Mouse (Mus musculus) kidney, embryonic 14.5 days (tissue): ENCODE results near the gene Piezo1. TPM values are rescaled to one million over a fixed set of nuclear protein-coding genes. Genes with fewer than 3 reads are reported as not detected.
A peak's percentile ranks its signal among the peaks of the same experiment; 100 is the strongest.

Experiments
- ATAC-seq: fragments of 200-750 bp; cut with Nextera tagmentation; 2 replicates; pipeline ENCODE4 v1.8.0; 2017; ENCODE audit warnings: moderate number of reproducible peaks, mild to moderate bottlenecking, moderate TSS enrichment, moderate library complexity; ENCODE audit not compliant: low FRiP score, low TSS enrichment
- H3K27ac ChIP-seq: fragments of 300-500 bp; sonication (generic); 2 replicates; pipeline ENCODE4 v1.5.1; 2014; ENCODE audit warnings: low read depth, mild to moderate bottlenecking, low read length, moderate library complexity, mixed read lengths
- H3K27me3 ChIP-seq: fragments of 300-500 bp; sonication (generic); 2 replicates; pipeline ENCODE4 v1.6.1; 2014; ENCODE audit warnings: mild to moderate bottlenecking, low read length; ENCODE audit not compliant: control insufficient read depth, insufficient read depth
- H3K36me3 ChIP-seq: fragments of 300-500 bp; sonication (generic); 2 replicates; pipeline ENCODE4 v1.6.1; 2014; ENCODE audit warnings: low read length, mixed read lengths; ENCODE audit not compliant: control insufficient read depth, insufficient read depth
- H3K4me1 ChIP-seq: fragments of 300-500 bp; sonication (generic); 2 replicates; pipeline ENCODE4 v1.6.1; 2014; ENCODE audit warnings: low read length, mixed read lengths; ENCODE audit not compliant: control insufficient read depth, insufficient read depth
- H3K4me2 ChIP-seq: fragments of 300-500 bp; sonication (generic); replicated peaks from 2 replicates; pipeline ENCODE4 v1.6.1; 2014; ENCODE audit warnings: low read depth, mild to moderate bottlenecking, low read length
- H3K4me3 ChIP-seq: fragments of 300-500 bp; sonication (generic); 2 replicates; pipeline ENCODE4 v1.5.1; 2014; ENCODE audit warnings: mild to moderate bottlenecking, low read length
- H3K9ac ChIP-seq: fragments of 300-500 bp; sonication (generic); 2 replicates; pipeline ENCODE4 v1.6.1; 2014; ENCODE audit warnings: low read depth, mild to moderate bottlenecking, low read length, moderate library complexity
- H3K9me3 ChIP-seq: fragments of 300-500 bp; sonication (generic); 2 replicates; pipeline ENCODE4 v1.6.1; 2016; ENCODE audit warnings: low read length; ENCODE audit not compliant: control insufficient read depth
- WGBS: fragments of 180-500 bp; shearing (Covaris S2); extraction: QIAGEN DNeasy Blood & Tissue Kit; methylation state at CpG from one replicate; pipeline ENCODE4 v1.1.7; 2014; 5-methylcytosine and 5-hydroxymethylcytosine counted together
- polyA plus RNA-seq: library from polyadenylated mRNA; unstranded; fragments of >200 nt; fragmentation: Nextera tagmentation; extraction: Ambion mirVana; gene quantifications from 2 replicates; pipeline ENCODE4 v1.2.1, GENCODE M21; 2014

Gene Piezo1
- polyA plus RNA-seq, 1 experiment from 2014 or later: 17.9 TPM

DNA sequence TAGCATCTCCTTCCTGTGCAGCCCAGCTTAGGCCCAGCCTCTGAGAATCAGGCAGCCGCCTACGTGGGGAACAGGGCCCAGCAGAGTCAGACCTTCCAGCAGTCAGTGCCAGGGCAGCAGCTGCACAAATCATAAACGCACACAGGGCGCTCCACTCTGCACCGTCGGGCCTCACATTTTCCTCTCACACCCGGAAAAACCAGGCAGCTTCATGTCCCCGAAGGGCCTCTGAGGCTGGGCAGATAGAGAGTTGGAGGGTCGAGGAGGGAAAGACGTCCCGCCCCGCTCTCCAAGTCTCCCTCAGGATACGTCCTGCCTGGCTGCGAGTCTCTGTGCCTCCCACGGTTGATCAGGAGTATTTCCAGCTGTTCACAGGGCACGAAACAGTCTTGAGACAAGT is 39.6 kb downstream of the Piezo1 start:
- Histone ChIP-seq H3K27me3 (no peaks in the 10 kb centered on the region), H3K27ac (peak overlapping the region; percentile 78), H3K9ac (peak overlapping the region; percentile 28; the same call in 1 of the 2 replicates), H3K9me3 (no peaks in the 10 kb centered on the region), H3K4me1 (peaks cover 31% of the 10 kb centered on the region), H3K36me3 (peaks cover 9% of the 10 kb centered on the region; the same call in 1 of the 2 replicates), H3K4me3 (no peak overlapping the region), H3K4me2 (no peak overlapping the region)
- 30% methylated on average over 16 of the region's 16 CpGs for WGBS
- ATAC-seq: peak; percentile 48; the same call in 1 of the 2 replicates

DNA sequence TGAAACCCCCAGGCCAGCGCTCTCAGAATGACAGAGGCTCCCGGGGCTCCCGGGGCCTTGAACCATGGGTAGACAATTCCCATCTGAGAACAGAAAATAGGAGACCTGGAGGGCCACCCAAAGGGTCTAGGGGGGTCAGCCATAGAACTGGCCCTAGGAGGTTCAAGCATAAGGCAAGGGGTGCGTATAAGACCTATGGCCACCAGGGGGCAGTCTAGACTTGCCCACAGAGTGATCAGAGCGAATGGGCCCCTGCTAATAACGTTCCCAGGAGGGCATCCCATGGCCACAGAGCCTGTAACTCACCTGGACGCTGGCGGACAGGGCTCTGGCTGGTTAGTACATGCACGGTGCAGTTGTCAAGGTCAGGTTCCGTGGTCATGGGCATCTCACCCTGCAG is 50.3 kb downstream of the Piezo1 start:
- Histone ChIP-seq H3K9ac (no peak overlapping the region), H3K27me3 (no peaks in the 10 kb centered on the region), H3K27ac (no peak overlapping the region), H3K4me3 (no peak overlapping the region), H3K36me3 (peaks cover 44% of the 10 kb centered on the region), H3K4me1 (peaks cover 6% of the 10 kb centered on the region; the same call in 1 of the 2 replicates), H3K9me3 (no peaks in the 10 kb centered on the region), H3K4me2 (no peak overlapping the region)
- 31% methylated on average over 10 of the region's 10 CpGs for WGBS
- no peak; the same call in 1 of the 2 replicates for ATAC-seq

DNA sequence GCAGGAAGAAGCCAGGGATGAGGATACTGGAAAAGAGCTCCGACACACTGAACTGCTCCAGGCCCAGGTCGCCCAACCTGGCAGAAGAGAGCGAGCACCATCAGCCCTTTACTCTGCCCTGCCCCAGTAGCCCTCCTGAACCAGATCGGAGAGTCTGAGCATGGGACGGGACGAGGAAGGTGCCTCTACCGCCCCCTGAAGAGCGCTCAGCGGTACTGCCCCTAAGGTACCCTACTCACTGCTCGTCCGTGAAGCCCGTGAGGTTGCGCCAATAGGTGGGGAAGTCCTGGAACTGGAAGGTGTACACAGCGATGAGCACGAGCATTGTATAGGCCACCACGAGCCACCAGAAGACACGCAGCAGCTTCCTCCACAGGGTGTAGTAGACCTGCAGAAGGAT is 53.2 kb downstream of the Piezo1 start:
- H3K27me3 ChIP-seq: no peaks in the 10 kb centered on the region
- no peak overlapping the region for H3K4me3 ChIP-seq
- H3K9me3 ChIP-seq: no peaks in the 10 kb centered on the region
- H3K4me2 ChIP-seq: no peak overlapping the region
- no peaks in the 10 kb centered on the region for H3K4me1 ChIP-seq
- H3K27ac ChIP-seq: no peak overlapping the region
- no peak for ATAC-seq
- no peak overlapping the region for H3K9ac ChIP-seq
- 77% methylated on average over 17 of the region's 17 CpGs for WGBS
- peaks cover 68% of the 10 kb centered on the region for H3K36me3 ChIP-seq

DNA sequence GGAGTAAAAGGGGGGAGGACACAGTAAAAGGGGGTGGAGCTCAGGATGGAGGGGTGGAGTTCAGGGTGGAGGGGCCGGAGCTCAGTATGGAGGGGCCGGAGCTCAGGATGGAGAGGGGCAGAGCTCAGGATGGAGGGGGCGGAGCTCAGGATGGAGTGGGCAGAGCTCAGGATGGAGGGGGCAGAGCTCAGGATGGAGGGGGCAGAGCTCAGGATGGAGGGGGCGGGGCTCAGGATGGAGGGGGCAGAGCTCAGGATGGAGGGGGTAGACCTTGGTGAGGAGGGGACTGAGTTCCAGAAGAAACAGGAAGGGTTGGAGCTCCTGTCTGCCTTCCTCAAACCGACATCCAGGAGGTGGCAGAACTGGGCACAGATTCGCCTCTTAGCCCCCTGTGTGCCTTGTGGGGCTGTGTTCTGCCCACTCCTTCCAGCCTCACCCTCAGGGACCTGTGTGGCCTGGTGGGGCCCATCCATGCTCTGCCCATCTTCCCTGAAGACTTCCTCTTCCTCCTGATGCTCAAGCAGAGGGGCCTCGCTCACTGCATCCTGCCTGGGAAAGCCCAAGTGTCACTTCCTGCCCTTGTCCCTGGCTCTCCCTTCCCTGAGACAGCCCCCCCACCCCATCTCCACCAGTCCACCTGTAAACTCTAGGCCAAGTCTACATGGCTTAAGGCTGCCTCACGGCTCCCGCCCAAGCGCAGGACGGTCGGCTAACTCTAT is 54.0 kb downstream of the Piezo1 start:
- 85% methylated on average over 11 of the region's 12 CpGs for WGBS
- Histone ChIP-seq H3K9ac (no peak overlapping the region), H3K4me2 (no peak overlapping the region), H3K27ac (no peak overlapping the region), H3K27me3 (no peaks in the 10 kb centered on the region), H3K9me3 (no peaks in the 10 kb centered on the region), H3K4me1 (no peaks in the 10 kb centered on the region), H3K36me3 (peaks cover 68% of the 10 kb centered on the region), H3K4me3 (no peak overlapping the region)
- no peak for ATAC-seq

DNA sequence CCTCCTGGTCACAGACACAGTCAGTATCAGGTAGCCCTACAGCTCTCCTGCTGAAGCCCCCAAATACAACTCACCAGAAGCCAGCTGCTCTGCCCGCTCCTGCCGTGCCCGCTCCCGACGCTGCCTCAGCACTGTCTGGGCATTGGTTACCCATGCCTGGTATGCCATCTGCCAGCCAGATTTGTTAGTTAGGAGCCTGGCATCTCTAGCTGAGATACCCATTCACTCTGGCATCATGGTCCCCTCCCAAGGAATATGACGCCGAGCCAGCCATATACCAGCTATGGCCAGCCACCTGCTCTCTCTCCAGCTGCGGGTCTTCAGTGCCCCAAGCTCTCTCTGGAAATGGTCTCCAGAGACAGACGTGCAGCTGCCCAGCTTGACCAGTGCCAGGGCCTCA is 62.7 kb downstream of the Piezo1 start:
- Histone ChIP-seq H3K9ac (no peak overlapping the region), H3K27me3 (no peaks in the 10 kb centered on the region), H3K9me3 (no peaks in the 10 kb centered on the region), H3K4me1 (no peaks in the 10 kb centered on the region), H3K36me3 (peaks cover 82% of the 10 kb centered on the region), H3K4me2 (no peak overlapping the region), H3K4me3 (no peak overlapping the region), H3K27ac (no peak overlapping the region)
- 97% methylated on average over 9 of the region's 9 CpGs for WGBS
- ATAC-seq: no peak

DNA sequence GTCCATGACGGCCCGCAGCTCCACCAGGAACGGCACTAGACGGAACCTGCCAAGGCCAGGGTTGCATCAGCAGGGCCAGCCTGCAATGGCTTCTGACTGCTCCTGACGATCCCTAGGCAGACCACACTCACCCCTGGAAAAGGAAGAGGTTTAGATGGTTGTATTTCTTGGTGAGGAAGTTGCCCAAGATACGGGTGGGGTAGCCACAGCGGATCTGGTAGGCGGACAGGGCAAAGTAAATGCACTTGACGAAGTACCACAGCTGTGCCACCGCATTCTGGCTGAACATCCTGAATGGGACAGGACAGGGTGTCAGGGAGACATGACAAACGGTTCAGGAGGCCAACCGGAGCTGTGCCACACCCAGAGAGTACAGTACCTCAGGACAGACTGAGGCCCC is 66.3 kb downstream of the Piezo1 start:
- Histone ChIP-seq H3K4me1 (no peaks in the 10 kb centered on the region), H3K36me3 (peaks cover 93% of the 10 kb centered on the region), H3K9ac (no peak overlapping the region), H3K4me2 (no peak overlapping the region), H3K27me3 (no peaks in the 10 kb centered on the region), H3K27ac (no peak overlapping the region), H3K4me3 (no peak overlapping the region), H3K9me3 (no peaks in the 10 kb centered on the region)
- ATAC-seq: no peak
- 88% methylated on average over 12 of the region's 12 CpGs for WGBS

DNA sequence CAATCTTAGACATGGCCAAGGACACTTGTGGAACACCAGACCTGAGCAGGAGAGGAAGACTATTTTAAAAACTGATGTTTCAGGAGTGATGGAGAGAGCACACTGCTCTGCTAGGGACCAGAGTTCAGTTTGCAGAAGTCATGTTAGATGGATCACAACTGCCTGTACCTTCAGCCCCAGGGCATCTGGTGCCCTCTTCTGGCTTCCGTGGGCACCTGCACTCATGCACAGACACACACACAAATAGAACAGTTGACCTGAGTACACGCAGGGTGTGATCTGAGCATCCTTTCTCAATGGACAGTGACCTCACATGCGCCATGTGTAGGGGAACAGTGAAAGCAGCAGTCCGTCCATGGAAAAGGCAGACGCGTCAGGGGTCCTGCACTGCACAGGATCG is 67.3 kb downstream of the Piezo1 start:
- H3K4me3 ChIP-seq: no peak overlapping the region
- no peaks in the 10 kb centered on the region for H3K27me3 ChIP-seq
- no peak overlapping the region for H3K27ac ChIP-seq
- no peaks in the 10 kb centered on the region for H3K4me1 ChIP-seq
- WGBS: 94% methylated on average over 7 of the region's 7 CpGs
- H3K9ac ChIP-seq: no peak overlapping the region
- H3K9me3 ChIP-seq: no peaks in the 10 kb centered on the region
- peaks cover 93% of the 10 kb centered on the region for H3K36me3 ChIP-seq
- no peak overlapping the region for H3K4me2 ChIP-seq
- no peak for ATAC-seq

DNA sequence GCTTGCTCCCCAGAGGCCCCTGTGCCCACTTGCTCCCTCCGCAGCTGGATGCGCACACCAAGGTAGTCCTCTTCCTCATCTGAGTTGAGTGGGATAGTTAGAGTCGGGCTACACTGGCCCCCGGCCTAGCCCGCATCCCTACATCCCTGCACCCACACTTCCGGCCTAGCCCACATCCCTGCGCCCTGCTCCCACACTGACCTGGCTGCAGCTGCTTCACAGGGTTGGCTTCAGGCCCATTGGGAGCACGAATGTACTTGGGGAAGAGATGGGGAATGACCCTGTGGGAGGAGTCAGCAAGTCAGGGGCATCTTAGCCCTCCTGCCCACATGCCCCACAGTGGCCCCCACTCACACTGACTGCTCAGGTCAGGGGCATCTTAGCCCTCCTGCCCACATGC is 68.7 kb downstream of the Piezo1 start:
- Histone ChIP-seq H3K4me1 (no peaks in the 10 kb centered on the region), H3K36me3 (peaks cover 91% of the 10 kb centered on the region), H3K4me2 (no peak overlapping the region), H3K9me3 (no peaks in the 10 kb centered on the region), H3K4me3 (no peak overlapping the region), H3K9ac (no peak overlapping the region), H3K27ac (no peak overlapping the region), H3K27me3 (no peaks in the 10 kb centered on the region)
- 90% methylated on average over 8 of the region's 8 CpGs for WGBS
- ATAC-seq: no peak

DNA sequence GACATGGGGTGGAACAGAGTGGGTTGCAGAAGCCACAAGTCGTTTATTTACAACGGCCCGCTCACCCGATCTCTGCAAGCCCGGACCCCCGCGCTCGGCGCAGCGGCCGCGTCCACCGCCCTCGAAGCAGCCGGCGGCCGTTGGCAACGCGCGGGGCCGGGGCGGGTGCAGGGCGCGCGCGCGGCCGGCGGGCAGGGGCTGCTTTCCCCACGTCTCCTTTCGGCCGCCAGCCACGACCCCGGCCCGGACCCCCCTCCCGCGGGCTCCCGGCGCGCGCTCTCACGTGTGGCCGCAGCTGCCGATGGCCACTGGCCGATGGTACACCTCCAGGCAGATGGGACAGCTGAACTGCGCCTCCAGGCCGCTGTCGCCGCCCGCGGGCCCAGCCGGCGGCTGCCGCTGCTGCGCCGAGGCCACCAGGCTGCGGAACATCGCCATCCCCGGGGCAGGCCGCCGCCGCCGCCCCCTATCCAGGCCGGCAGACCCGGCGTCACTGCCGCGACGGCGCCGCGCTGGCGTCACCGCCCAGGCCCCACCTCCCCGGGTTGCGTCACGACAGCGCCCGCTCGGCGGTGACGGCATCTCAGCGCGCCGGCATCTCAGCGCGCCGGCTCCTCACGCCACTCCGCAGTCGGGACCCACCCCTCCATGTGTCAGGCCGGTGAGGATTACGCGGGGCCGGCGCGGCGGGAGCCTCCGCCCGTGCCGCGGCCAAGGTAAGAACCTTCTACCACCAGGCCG is 75.4 kb downstream of the Piezo1 start, which contains the start of the genes Rnf166 and Ctu2:
Gene Rnf166 (minus strand): TSS at position 485 of the 741 bp plus-strand sequence.
Gene Ctu2 (plus strand): TSS at position 564 of the 741 bp plus-strand sequence.
- H3K4me1 ChIP-seq: peaks cover 16% of the 10 kb centered on the region
- peak within 1 kb of the TSS; percentile 99 for H3K4me3 ChIP-seq
- peak within 1 kb of the TSS; percentile 93 for H3K9ac ChIP-seq
- H3K36me3 ChIP-seq: peaks cover 39% of the 10 kb centered on the region
- peak within 1 kb of the TSS; percentile 52; the same call in 1 of the 2 replicates for H3K27ac ChIP-seq
- peak within 1 kb of the TSS; percentile 91 for H3K4me2 ChIP-seq
- no peaks in the 10 kb centered on the region for H3K27me3 ChIP-seq
- no peaks in the 10 kb centered on the region for H3K9me3 ChIP-seq
- peak; percentile 92 for ATAC-seq
- WGBS: 1% methylated on average over 71 of the region's 103 CpGs
